Mouse (Mus musculus): ENCODE measurements around the gene 1700069L16Rik.

Gene 1700069L16Rik

GRCm38 (mm10) chr5:113734376-113734775 lies 9.8 kb upstream of the 1700069L16Rik start:
- DNase-seq (ENCODE audit: low read depth in 2 of 2, low spot score in 2 of 2), result no peak

DNA sequence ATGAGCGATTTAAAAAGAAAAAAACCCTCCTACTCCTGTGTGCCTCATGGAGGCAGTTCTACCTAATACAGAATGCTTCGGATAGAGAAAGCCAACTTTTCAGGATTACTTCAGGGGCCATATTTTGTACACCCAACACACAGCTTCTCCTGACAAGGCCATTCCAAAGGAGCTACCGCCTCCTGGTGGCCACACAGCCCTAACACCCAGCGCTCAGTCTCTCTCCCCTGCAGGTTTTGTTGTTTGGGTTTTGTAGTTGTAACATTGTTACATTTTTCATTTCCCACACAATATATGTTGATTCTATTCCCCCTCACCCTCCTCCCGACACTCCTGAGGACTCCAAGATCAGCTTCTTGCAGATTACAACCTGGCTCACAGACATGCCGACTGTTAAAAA lies 7.6 kb upstream of the 1700069L16Rik start:
- DNase-seq (ENCODE audit: low read depth in 2 of 2, low spot score in 2 of 2), result peak; percentile 32 to 49

DNA sequence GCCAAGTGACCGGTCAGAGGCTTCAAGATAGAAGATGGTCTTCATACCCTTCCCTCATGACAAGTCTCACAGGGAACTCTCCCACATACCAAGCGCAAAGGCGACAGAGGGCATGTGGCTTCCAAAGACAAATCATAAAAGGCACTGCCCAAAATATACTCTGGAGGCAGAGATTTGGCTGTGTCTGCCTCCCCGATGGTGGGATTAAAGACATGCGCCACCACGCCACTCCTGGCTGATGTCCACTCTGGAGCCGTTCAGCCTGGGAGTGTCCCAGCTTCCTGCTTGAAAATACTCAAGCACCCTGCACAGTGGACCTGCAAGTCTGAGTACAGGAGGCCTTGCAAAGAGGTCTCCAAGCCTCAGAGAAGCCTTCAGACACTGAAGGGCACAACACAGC lies 6.6 kb upstream of the 1700069L16Rik start:
- no peak for DNase-seq (ENCODE audit: low read depth in 2 of 2, low spot score in 2 of 2)

- no peak for DNase-seq (ENCODE audit: low read depth in 2 of 2, low spot score in 2 of 2)
Measured at GRCm38 (mm10) chr5:113730641-113731121, 6.1 kb upstream of the 1700069L16Rik start.

- no peak for DNase-seq (ENCODE audit: low read depth in 2 of 2, low spot score in 2 of 2)
Measured at GRCm38 (mm10) chr5:113728691-113729090, 4.1 kb upstream of the 1700069L16Rik start.

GRCm38 (mm10) chr5:113728011-113728410 lies 3.4 kb upstream of the 1700069L16Rik start:
- no peak for DNase-seq (ENCODE audit: low read depth in 2 of 2, low spot score in 2 of 2)

DNA sequence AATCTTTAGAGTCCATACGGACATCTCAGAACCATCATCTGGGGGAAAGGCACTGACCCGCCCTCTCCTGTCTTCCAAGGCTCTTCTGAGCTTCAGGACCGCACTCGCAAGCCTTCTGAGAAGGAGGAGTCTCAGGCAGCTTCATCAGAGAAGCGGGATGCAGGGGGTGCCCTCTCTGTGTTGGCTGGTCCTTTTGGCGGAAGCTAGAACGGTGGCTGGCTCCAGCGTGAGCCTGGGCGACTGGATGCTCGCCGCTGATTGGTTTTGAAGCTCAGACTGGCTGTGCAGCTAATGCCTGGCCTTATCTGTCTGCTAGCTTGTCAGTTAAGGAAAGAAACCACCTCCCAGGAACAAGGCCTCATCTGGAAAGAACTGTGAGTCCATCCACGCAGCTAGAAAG lies 2.7 kb upstream of the 1700069L16Rik start:
- no peak for DNase-seq (ENCODE audit: low read depth in 2 of 2, low spot score in 2 of 2)

DNA sequence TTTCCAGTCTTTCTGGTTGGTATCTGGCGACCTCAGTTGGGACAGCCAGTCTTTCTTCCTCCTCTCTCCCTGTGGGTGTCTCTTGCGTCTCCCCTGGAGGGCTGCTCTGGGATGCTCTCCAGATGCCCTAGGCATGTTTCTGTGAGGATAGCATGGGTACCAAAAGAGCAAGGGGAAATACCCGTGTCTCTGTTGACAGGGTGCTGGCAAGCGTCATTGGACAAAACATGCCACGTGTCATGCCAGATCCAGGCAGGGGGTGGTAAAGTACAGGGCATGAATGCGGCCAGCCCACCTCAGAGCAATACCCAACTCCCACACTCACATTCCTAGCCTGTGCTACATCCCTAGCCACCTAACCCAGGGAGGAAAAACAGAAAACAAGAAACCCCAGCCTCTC lies 2.0 kb upstream of the 1700069L16Rik start:
- no peak for DNase-seq (ENCODE audit: low read depth in 2 of 2, low spot score in 2 of 2)

- DNase-seq (ENCODE audit: low read depth in 2 of 2, low spot score in 2 of 2), result no peak
Measured at GRCm38 (mm10) chr5:113725417-113725816, 845 bp upstream of the 1700069L16Rik start.

DNA sequence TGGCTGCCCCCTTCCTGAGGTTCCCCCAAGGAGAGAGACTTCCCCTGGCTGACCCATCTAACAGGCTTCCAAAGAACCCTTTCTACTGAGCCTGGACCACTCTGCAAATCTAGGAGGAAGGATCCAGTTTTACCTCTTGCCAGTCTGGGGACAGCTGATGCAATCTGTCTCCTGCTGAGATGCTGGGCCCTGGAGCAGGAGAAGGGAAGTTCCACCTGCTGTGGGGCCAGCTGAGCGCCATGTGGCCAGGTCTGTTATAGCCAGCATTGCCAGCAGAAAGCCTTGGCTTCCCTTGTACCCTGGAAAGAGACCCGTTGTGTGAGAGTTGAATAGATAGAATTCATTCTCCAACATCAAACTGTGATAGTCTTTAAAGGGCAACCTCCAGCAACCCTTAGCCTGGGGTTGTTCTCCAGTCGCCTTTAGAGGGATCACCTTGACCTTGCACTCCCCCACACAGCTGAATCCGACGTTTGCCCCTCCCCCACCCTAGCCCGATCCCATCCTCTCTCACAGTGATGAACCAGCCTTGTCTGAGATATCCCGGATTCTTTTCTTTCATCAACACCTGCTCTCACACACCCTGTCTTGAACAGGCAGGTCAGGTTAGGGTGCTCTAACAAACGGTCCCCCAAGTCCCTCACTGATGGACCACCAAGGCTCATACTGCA lies 870 bp downstream of the 1700069L16Rik start:
- DNase-seq (ENCODE audit: low read depth in 2 of 2, low spot score in 2 of 2), result no peak

GRCm38 (mm10) chr5:113722224-113723013 lies 2.2 kb downstream of the 1700069L16Rik start:
- DNase-seq (ENCODE audit: low read depth in 2 of 2, low spot score in 2 of 2), result no peak

GRCm38 (mm10) chr5:113719221-113719661 lies 5.3 kb downstream of the 1700069L16Rik start:
- no peak for DNase-seq (ENCODE audit: low read depth in 2 of 2, low spot score in 2 of 2)

GRCm38 (mm10) chr5:113716581-113717388 lies 7.8 kb downstream of the 1700069L16Rik start:
- DNase-seq (ENCODE audit: low read depth in 2 of 2, low spot score in 2 of 2), result no peak

GRCm38 (mm10) chr5:113712861-113713260 lies 11.7 kb downstream of the 1700069L16Rik start:
- DNase-seq (ENCODE audit: low read depth in 2 of 2, low spot score in 2 of 2), result no peak

DNA sequence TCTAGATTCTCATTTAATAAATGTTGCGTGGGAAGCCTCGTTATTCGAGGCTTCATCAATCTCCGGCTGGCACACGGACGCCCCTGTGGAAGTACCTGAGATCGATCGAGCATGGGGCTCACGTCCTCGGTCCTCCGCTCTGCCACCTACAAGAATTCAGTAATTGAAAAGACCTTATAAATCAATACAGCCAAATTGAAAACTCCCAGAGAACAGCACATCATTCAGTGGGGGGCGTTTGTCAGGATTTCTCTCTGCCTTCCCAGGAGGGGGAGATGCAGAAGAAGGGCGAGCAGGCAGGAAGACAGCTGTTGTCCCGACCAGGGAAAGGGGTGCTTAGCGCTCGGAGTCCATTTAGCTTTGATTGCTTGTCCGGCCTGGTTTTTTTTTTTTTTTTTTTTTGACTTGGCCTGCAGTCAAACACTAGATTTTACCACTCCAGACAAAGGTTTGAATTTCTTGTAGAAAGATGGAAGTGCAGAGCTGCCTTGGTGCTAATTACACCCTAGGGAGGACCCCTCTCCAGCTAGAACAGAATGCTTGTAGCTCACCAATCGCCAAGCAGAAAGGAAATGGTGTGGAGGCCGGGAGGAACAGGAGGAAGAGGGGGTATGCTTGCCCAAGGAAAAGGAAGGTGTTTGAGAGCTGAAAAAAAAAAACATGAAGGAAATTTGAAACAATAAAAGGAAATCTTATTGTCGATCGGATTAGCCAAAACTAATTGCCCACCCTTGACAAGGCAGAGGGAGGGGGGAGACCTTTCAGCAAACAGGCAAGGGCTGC lies 20.6 kb downstream of the 1700069L16Rik start:
- DNase-seq (ENCODE audit: low read depth in 2 of 2, low spot score in 2 of 2), result no peak

- no peak for DNase-seq (ENCODE audit: low read depth in 2 of 2, low spot score in 2 of 2)
Measured at GRCm38 (mm10) chr5:113700388-113701023, 24.1 kb downstream of the 1700069L16Rik start.

DNA sequence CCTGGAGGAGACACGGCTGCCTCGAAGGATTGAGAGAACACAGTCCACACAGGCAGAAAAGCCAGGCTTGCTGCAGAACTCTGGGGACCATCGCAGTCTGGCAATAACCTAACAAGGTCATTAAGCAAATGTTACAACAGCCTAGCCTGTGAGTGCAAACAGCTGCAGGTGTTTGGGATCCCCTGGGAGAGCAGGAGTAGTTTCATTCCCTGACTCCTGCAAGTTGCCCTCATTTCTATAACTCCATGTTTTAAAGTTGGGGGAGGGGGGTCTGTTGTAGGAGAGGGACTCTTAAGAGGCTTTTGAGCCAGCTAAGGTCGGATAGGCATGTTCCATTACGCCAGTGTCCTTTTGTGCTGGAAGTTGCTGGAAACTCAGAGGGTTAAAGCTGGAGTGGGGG lies 30.2 kb downstream of the 1700069L16Rik start:
- DNase-seq (ENCODE audit: low read depth in 2 of 2, low spot score in 2 of 2), result no peak

DNA sequence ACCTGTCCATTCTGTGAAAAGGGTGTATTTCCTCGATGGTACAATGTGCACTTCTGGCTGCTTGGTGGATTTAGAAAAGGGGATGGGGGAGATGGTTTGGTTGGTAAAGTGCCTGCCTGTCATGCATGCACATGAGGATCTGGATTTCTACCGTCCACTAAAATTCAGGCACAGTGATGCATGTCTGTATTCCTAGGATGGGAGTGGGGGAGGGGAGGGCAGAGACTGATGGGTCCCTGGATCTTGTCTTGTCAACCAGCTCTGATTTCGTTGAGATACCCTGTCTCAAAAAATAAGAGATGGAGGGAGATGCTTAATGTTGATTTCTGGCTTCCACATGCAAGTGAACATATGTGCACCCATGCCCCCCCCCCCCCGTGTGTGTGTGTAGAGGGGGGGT lies 30.6 kb downstream of the 1700069L16Rik start:
- DNase-seq (ENCODE audit: low read depth in 2 of 2, low spot score in 2 of 2), result no peak

DNA sequence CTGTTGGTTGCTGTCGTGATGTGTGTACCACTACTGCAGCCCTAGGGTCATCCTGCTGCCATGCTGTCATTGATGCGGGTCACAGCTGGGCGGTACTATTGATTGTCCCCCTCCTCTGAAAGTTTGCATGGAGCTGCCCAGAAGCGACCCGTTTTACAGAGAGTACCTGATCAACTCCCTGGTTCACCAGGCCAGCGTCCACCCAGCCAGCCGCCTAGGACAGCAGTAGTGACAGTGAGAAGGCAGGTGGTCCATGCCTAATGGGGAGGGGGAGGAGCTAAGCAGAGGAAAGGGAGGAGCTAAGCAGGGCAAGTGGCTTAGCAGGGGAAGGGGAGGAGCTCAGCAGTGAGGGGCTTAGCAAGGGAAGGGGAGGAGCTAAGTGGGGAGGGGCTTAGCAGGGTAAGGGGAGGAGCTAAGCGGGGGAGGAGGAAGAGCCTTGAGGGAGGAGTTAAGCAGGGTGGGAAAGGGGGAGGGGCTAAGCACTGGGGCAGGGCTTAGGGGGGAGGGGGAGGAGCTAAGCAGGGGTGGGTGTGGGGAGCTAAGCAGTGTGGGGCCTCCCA lies 31.3 kb downstream of the 1700069L16Rik start:
- no peak for DNase-seq (ENCODE audit: low read depth in 2 of 2, low spot score in 2 of 2)

GRCm38 (mm10) chr5:113690866-113691265 lies 33.7 kb downstream of the 1700069L16Rik start:
- DNase-seq (ENCODE audit: low read depth in 2 of 2, low spot score in 2 of 2), result no peak
